Mouse (Mus musculus): Measurements from ENCODE around the gene Tubb2a. TPM values are rescaled to one million over a fixed set of nuclear protein-coding genes. Genes with fewer than 3 reads are reported as not detected.

Gene Tubb2a
- polyA plus RNA-seq (2012; ENCODE audit: low replicate concordance) = 6.4 and 33.7 TPM in 2 replicates

DNA sequence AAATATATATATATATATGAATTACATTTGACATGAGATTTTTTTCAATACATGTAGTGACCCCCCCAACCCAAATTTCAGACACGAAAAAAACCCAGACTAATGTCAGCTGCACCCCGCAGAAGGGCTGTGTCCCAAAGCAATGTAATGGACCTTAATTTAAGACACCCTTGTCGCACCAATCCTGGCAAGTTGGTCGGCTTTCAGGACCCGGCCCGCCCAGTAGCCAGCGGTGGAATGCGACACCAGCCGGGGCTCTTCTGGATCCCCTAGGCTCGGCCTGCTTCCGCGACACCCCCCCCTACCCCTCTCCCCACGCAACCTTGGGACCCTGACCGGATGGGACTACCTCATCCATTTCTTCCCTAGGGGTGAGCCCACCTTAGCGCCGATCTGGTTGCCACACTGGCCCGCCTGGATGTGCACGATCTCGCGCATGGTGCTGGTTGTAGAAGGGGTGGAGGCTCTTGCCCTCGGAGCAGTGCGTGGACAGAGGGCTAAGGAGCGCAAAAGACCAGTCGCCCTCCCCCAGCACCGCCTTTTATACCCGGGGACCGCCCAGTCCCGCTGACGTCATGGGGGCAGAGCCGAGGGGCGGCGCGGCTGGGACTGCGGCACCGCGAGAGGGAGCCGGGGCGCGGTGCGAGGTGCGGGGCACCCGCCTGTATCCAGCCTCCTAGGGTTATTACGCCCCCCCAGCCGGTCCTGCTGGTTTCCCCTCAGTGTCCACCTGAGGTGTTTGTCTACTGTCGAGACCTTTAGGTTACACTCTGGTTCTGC lies at the start of gene Tubb2a:
Tubb2a (minus strand) TSS at position 516 of the 780 bp plus-strand sequence.

DNA sequence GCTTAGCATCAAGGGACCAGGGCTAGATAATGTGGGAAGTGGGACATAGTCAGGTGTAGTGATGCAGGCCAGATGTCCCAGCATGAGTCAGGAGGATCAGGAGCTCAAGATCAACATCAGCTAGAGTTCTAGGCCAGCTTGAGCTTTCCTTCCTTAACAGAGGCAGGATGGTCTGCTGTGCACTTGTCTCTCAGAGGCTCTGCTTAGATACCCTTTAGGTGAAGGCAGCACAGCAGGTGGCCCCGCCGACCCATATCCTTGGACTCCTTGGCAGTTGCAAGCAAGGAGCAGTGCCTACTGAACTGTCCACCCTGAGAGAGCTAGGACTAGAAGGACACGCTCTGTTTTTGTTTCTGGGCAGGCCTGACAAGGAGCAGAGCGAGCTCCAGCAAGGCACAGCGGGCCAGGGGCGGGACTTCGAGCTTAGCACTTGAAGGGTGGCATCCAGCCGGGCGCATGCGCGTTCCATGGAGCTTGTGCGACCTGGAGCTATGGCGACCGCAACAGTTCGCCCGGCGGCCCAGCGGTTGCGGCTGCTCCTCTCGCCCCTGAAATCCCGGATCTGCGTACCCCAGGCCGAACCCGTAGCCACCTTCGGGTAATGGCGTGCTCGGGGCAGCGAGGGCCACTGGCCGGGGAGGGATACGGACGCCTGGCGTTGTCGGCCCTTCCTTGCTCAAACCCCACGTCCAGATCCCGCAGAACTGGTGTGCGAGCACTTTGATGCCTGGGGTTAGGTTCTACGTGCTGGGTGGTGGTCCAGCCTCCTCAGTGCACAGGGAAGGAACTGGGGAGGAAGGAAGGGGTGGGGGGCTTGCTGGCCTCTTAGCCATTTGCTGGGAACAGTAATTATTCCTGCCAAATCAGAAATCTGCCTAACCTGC lies 40.4 kb downstream of the Tubb2a start, which contains the start of gene Bphl:
Bphl (plus strand) TSS at position 426 of the 884 bp plus-strand sequence.

Other genes with a start within 250 kb of the Tubb2a start
- gene Serpinb6e, start 234.6 kb downstream of the Tubb2a start, polyA plus RNA-seq (2012; ENCODE audit: low replicate concordance) = not detected in 2 replicates
- not detected in 2 replicates for gene Serpinb6c, start 172.3 kb downstream of the Tubb2a start, polyA plus RNA-seq (2012; ENCODE audit: low replicate concordance)
- 0.81 and 1.2 TPM in 2 replicates for gene Nqo2, start 113.3 kb downstream of the Tubb2a start, polyA plus RNA-seq (2012; ENCODE audit: low replicate concordance)
- 7.7 and 20.4 TPM in 2 replicates for gene Ripk1, start 75.6 kb downstream of the Tubb2a start, polyA plus RNA-seq (2012; ENCODE audit: low replicate concordance)
- 15.1 and 22.0 TPM in 2 replicates for gene Serpinb6a, start 75.2 kb downstream of the Tubb2a start, polyA plus RNA-seq (2012; ENCODE audit: low replicate concordance)
- gene Bphl, start 40.4 kb downstream of the Tubb2a start, polyA plus RNA-seq (2012; ENCODE audit: low replicate concordance) = 8.2 and 10.2 TPM in 2 replicates
- gene Tubb2b, start 52.5 kb upstream of the Tubb2a start, polyA plus RNA-seq (2012; ENCODE audit: low replicate concordance) = 5.4 and 8.5 TPM in 2 replicates
- gene Psmg4, start 85.0 kb upstream of the Tubb2a start, polyA plus RNA-seq (2012; ENCODE audit: low replicate concordance) = 45.7 and 63.0 TPM in 2 replicates

Data from hematopoietic multipotent progenitor cell, adult 10-12 weeks (in vitro differentiated cells).